Mouse (Mus musculus) thymus, adult 2 months (tissue): ENCODE results near the gene Ifit2.

Source experiments
- CTCF ChIP-seq: fragments of 200-500 bp; IDR thresholded peaks from 2 replicates; pipeline ENCODE4 v1.5.1; 2012; ENCODE audit warnings: mild to moderate bottlenecking, control low read depth, low read length, moderate library complexity, borderline replicate concordance; ENCODE audit not compliant: control insufficient read depth, poor library complexity, insufficient read depth; ENCODE audit errors: extremely low read depth
- POLR2A ChIP-seq: fragments of 200-500 bp; IDR thresholded peaks from 2 replicates; pipeline ENCODE4 v1.6.1; 2012; ENCODE audit warnings: mild to moderate bottlenecking, low read length, control low read depth, moderate library complexity; ENCODE audit not compliant: control insufficient read depth, poor library complexity, insufficient read depth; ENCODE audit errors: extremely low read depth

- TF ChIP-seq CTCF (no peak), POLR2A (no peak)
These were observed 39.0 kb upstream of the Ifit2 start for GRCm38 (mm10) chr19:34511528-34511927.
